15 mouse cellular contexts compared by ENCODE assay signal in the genomic region with DNA sequence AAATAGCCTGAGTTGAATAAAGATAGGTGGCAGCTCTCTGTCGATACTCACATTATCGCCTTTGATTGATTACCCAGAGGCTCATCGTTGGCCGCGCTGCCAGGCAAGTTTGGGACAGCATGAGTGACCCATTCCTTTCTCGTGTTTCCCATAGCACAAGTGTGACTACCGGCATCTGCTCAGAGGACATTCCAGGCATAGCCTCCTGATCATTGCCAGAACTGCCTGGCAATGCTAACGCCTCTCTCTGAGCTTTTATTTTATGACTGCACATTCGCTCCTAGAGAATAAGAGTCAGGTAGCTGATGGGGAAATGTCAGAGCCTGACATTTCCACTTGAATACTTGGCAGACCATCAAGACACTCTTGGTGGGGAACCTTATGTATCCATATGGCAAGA.
DNase-seq lines count a peak whose midpoint lies in the region; ATAC-seq and TF ChIP-seq lines count a peak whose summit lies in the region.
"Had no signal": no experiment of that assay in that cellular context is flagged by ENCODE, and none has a peak within 500 bp of the region (broad histone marks: within the 10 kb centered on the region; RNA-seq: fewer than 3 reads in every experiment).

No protein-coding gene starts in this region.

- H3K27me3 ChIP-seq in heart, embryonic 13.5 days (replicated peaks) = no peaks in the 10 kb centered on the region
- no peaks in the 10 kb centered on the region for H3K27me3 ChIP-seq in heart, embryonic 11.5 days (ENCODE audit: control insufficient read depth, insufficient read depth, low read length)
- H3K27me3 ChIP-seq: CH12.LX; lung, embryonic 15.5 days; Patski had no signal

- no peaks in the 10 kb centered on the region for H3K9me3 ChIP-seq in heart, embryonic 13.5 days
- H3K9me3 ChIP-seq in heart, embryonic 11.5 days (replicated peaks; ENCODE audit: control insufficient read depth, low read length) = no peaks in the 10 kb centered on the region
- H3K9me3 ChIP-seq: lung, embryonic 15.5 days; midbrain, embryonic 10.5 days had no signal

- H3K4me2 ChIP-seq in heart, embryonic 13.5 days = 0 out of 2 replicates have a peak overlapping the region, but pooled peaks have one; percentile 18
- H3K4me2 ChIP-seq in heart, embryonic 11.5 days = no peak overlapping the region
- H3K4me2 ChIP-seq: lung, embryonic 15.5 days had no signal

- intact Hi-C loops in gastrocnemius, adult 2 months (cut with DNase I) = no loop called here

- H3K4me3 ChIP-seq in heart, embryonic 13.5 days = no peak overlapping the region
- no peak overlapping the region for H3K4me3 ChIP-seq in heart, embryonic 11.5 days (ENCODE audit: low read depth, low read length)
- no peak overlapping the region for H3K4me3 ChIP-seq in gastrocnemius, adult 2 months
- H3K4me3 ChIP-seq: lung, embryonic 15.5 days; midbrain, embryonic 10.5 days had no signal

- no peak for TF ChIP-seq CTCF in gastrocnemius, adult 2 months (IDR thresholded peaks at IDR 0.05)

- H3K4me1 ChIP-seq in heart, embryonic 13.5 days = peaks cover 14% of the 10 kb centered on the region
- H3K4me1 ChIP-seq in heart, embryonic 11.5 days (ENCODE audit: control insufficient read depth, insufficient read depth, low read length) = no peaks in the 10 kb centered on the region
- H3K4me1 ChIP-seq: midbrain, embryonic 10.5 days had no signal

- DNase-seq in lung, postnatal 14 days = peak; percentile 4
- no peak for DNase-seq in lung, postnatal 4 days
- peak; percentile 48 for DNase-seq in gastrocnemius, adult 2 months
- no peak for DNase-seq in urinary bladder, postnatal 36 days (ENCODE audit: low spot score in 2 of 2)
- no peak for DNase-seq in liver
- DNase-seq: kidney, adult 9 months; right cerebral cortex, postnatal 25 days; thymus, adult 2 months had no signal

- H3K9ac ChIP-seq in heart, embryonic 13.5 days = no peak overlapping the region
- no peak overlapping the region for H3K9ac ChIP-seq in heart, embryonic 11.5 days (ENCODE audit: low read depth, low read length)
- H3K9ac ChIP-seq: lung, embryonic 15.5 days had no signal

- 33% methylated on average over 9 of the region's 9 CpGs for WGBS in heart, embryonic 13.5 days
- 55% methylated on average over 9 of the region's 9 CpGs for WGBS in heart, embryonic 11.5 days (ENCODE audit: insufficient replicate concordance)

- no peaks in the 10 kb centered on the region for H3K36me3 ChIP-seq in heart, embryonic 13.5 days
- no peaks in the 10 kb centered on the region for H3K36me3 ChIP-seq in heart, embryonic 11.5 days (ENCODE audit: control insufficient read depth, insufficient read depth, low read length)
- H3K36me3 ChIP-seq: lung, embryonic 15.5 days; midbrain, embryonic 10.5 days had no signal

- no peak for ATAC-seq in heart, embryonic 13.5 days (ENCODE audit: extremely low read depth, insufficient number of reproducible peaks, low FRiP score, low TSS enrichment)
- no peak for ATAC-seq in heart, embryonic 11.5 days (replicated peaks; ENCODE audit: insufficient number of reproducible peaks, low FRiP score, low TSS enrichment)
- ATAC-seq: forebrain, embryonic 16.5 days; Patski had no signal

- H3K27ac ChIP-seq in heart, embryonic 13.5 days (replicated peaks) = 0 out of 2 replicates have a peak overlapping the region, but pooled peaks have one; percentile 17
- no peak overlapping the region for H3K27ac ChIP-seq in heart, embryonic 11.5 days (ENCODE audit: low read depth, low read length)
- H3K27ac ChIP-seq in gastrocnemius, adult 2 months = no peak overlapping the region
- H3K27ac ChIP-seq: lung, embryonic 15.5 days; midbrain, embryonic 10.5 days had no signal

Comparison
In these comparisons a context has a peak if more than half of its experiments do, and no peak if none do; other contexts are left out.
1. DNase-seq: peak in lung, postnatal 14 days (single experiment) and gastrocnemius, adult 2 months (single experiment); none in lung, postnatal 4 days (0 of 2), urinary bladder, postnatal 36 days (0 of 2) and liver (single experiment).